Mouse (Mus musculus): ENCODE measurements at regions not wholly inside any gene's neighbourhood (a gene's known extent, or its start where the extent isn't known, plus 50 kb on each side); places are given as distances from the start of the nearest gene placed in this dataset.

- Histone ChIP-seq H3K4me1 (ENCODE audit: insufficient read depth, low read length) (no peaks in the 10 kb centered on the region), H3K4me3 (ENCODE audit: low read depth, low read length) (no peak overlapping the region), H3K9ac (replicated peaks; ENCODE audit: low read length, poor library complexity, severe bottlenecking) (no peak overlapping the region), H3K36me3 (ENCODE audit: insufficient read depth, low read length) (no peaks in the 10 kb centered on the region), H3K4me2 (ENCODE audit: low read depth, low read length, poor library complexity, severe bottlenecking) (no peak overlapping the region), H3K9me3 (ENCODE audit: low read length) (no peaks in the 10 kb centered on the region), H3K27ac (ENCODE audit: low read depth, low read length) (no peak overlapping the region), H3K27me3 (ENCODE audit: insufficient read depth, low read length) (no peaks in the 10 kb centered on the region)
- ATAC-seq (ENCODE audit: low FRiP score) (no peak), DNase-seq (ENCODE audit: low spot score) (no peak)
- TF ChIP-seq CTCF (IDR thresholded peaks at IDR 0.05) = peak; percentile 55
- 75% methylated on average over 1 of the region's 1 CpGs for WGBS
These were observed 185.7 kb upstream of the Pcdh17 start for GRCm38 (mm10) chr14:84257671-84258070.

GRCm38 (mm10) chr14:84258633-84259032 lies 184.7 kb upstream of the Pcdh17 start:
- TF ChIP-seq CTCF (IDR thresholded peaks at IDR 0.05) = no peak
- H3K27ac ChIP-seq (ENCODE audit: low read depth, low read length) = no peak overlapping the region
- H3K4me2 ChIP-seq (ENCODE audit: low read depth, low read length, poor library complexity, severe bottlenecking) = no peak overlapping the region
- H3K27me3 ChIP-seq (ENCODE audit: insufficient read depth, low read length) = no peaks in the 10 kb centered on the region
- H3K4me1 ChIP-seq (ENCODE audit: insufficient read depth, low read length) = no peaks in the 10 kb centered on the region
- no peaks in the 10 kb centered on the region for H3K9me3 ChIP-seq (ENCODE audit: low read length)
- H3K36me3 ChIP-seq (ENCODE audit: insufficient read depth, low read length) = no peaks in the 10 kb centered on the region
- ATAC-seq (ENCODE audit: low FRiP score) (no peak), DNase-seq (ENCODE audit: low spot score) (no peak)
- no peak overlapping the region for H3K9ac ChIP-seq (replicated peaks; ENCODE audit: low read length, poor library complexity, severe bottlenecking)
- H3K4me3 ChIP-seq (ENCODE audit: low read depth, low read length) = no peak overlapping the region
- 42% methylated on average over 2 of the region's 2 CpGs for WGBS

- Histone ChIP-seq H3K36me3 (ENCODE audit: insufficient read depth, low read length) (no peaks in the 10 kb centered on the region), H3K9ac (replicated peaks; ENCODE audit: low read length, poor library complexity, severe bottlenecking) (no peak overlapping the region), H3K9me3 (ENCODE audit: low read length) (no peaks in the 10 kb centered on the region), H3K27me3 (ENCODE audit: insufficient read depth, low read length) (no peaks in the 10 kb centered on the region), H3K4me2 (ENCODE audit: low read depth, low read length, poor library complexity, severe bottlenecking) (no peak overlapping the region), H3K27ac (ENCODE audit: low read depth, low read length) (no peak overlapping the region), H3K4me1 (ENCODE audit: insufficient read depth, low read length) (no peaks in the 10 kb centered on the region), H3K4me3 (ENCODE audit: low read depth, low read length) (no peak overlapping the region)
- DNase-seq (ENCODE audit: low spot score) = no peak
- WGBS = 74% methylated on average over 1 of the region's 1 CpGs
- ATAC-seq (ENCODE audit: low FRiP score) = no peak
- TF ChIP-seq CTCF (IDR thresholded peaks at IDR 0.05) = no peak
These were observed 179.4 kb upstream of the Pcdh17 start for GRCm38 (mm10) chr14:84263936-84264335.

GRCm38 (mm10) chr14:84266217-84266616 lies 177.1 kb upstream of the Pcdh17 start:
- Histone ChIP-seq H3K36me3 (ENCODE audit: insufficient read depth, low read length) (no peaks in the 10 kb centered on the region), H3K27ac (ENCODE audit: low read depth, low read length) (no peak overlapping the region), H3K4me3 (ENCODE audit: low read depth, low read length) (no peak overlapping the region), H3K9ac (replicated peaks; ENCODE audit: low read length, poor library complexity, severe bottlenecking) (no peak overlapping the region), H3K4me2 (ENCODE audit: low read depth, low read length, poor library complexity, severe bottlenecking) (no peak overlapping the region), H3K4me1 (ENCODE audit: insufficient read depth, low read length) (no peaks in the 10 kb centered on the region), H3K27me3 (ENCODE audit: insufficient read depth, low read length) (no peaks in the 10 kb centered on the region), H3K9me3 (ENCODE audit: low read length) (no peaks in the 10 kb centered on the region)
- ATAC-seq (ENCODE audit: low FRiP score) (no peak), DNase-seq (ENCODE audit: low spot score) (no peak)
- WGBS = 56% methylated on average over 7 of the region's 7 CpGs
- no peak for TF ChIP-seq CTCF (IDR thresholded peaks at IDR 0.05)

- ATAC-seq (ENCODE audit: low FRiP score) = no peak
- no peak overlapping the region for H3K4me3 ChIP-seq (ENCODE audit: low read depth, low read length)
- TF ChIP-seq CTCF (IDR thresholded peaks at IDR 0.05) = no peak
These were observed 159.7 kb upstream of the Pcdh17 start for GRCm38 (mm10) chr14:84283440-84284203.

GRCm38 (mm10) chr14:84320738-84321137 lies 122.6 kb upstream of the Pcdh17 start:
- no peaks in the 10 kb centered on the region for H3K4me1 ChIP-seq (ENCODE audit: insufficient read depth, low read length)
- 65% methylated on average over 1 of the region's 1 CpGs for WGBS
- H3K36me3 ChIP-seq (ENCODE audit: insufficient read depth, low read length) = no peaks in the 10 kb centered on the region
- no peak overlapping the region for H3K4me2 ChIP-seq (ENCODE audit: low read depth, low read length, poor library complexity, severe bottlenecking)
- H3K4me3 ChIP-seq (ENCODE audit: low read depth, low read length) = no peak overlapping the region
- no peaks in the 10 kb centered on the region for H3K9me3 ChIP-seq (ENCODE audit: low read length)
- ATAC-seq (ENCODE audit: low FRiP score) (no peak), DNase-seq (ENCODE audit: low spot score) (no peak)
- H3K27ac ChIP-seq (ENCODE audit: low read depth, low read length) = no peak overlapping the region
- no peak overlapping the region for H3K9ac ChIP-seq (replicated peaks; ENCODE audit: low read length, poor library complexity, severe bottlenecking)
- H3K27me3 ChIP-seq (ENCODE audit: insufficient read depth, low read length) = no peaks in the 10 kb centered on the region
- no peak for TF ChIP-seq CTCF (IDR thresholded peaks at IDR 0.05)

More at GRCm38 (mm10) chr14:84283440-84284203, 159.7 kb upstream of the Pcdh17 start:
- Histone ChIP-seq H3K27ac (ENCODE audit: low read depth, low read length) (no peak overlapping the region), H3K9me3 (ENCODE audit: low read length) (no peaks in the 10 kb centered on the region), H3K36me3 (ENCODE audit: insufficient read depth, low read length) (no peaks in the 10 kb centered on the region), H3K9ac (replicated peaks; ENCODE audit: low read length, poor library complexity, severe bottlenecking) (no peak overlapping the region), H3K27me3 (ENCODE audit: insufficient read depth, low read length) (no peaks in the 10 kb centered on the region), H3K4me1 (ENCODE audit: insufficient read depth, low read length) (no peaks in the 10 kb centered on the region), H3K4me2 (ENCODE audit: low read depth, low read length, poor library complexity, severe bottlenecking) (no peak overlapping the region)
- no peak for DNase-seq (ENCODE audit: low spot score)
- 77% methylated on average over 6 of the region's 6 CpGs for WGBS

Data from midbrain, postnatal 0 days (tissue).